Mouse (Mus musculus) limb, embryonic 11.5 days (tissue): ENCODE measurements around the gene B4galnt3. TPM values are rescaled to one million over a fixed set of nuclear protein-coding genes. Genes with fewer than 3 reads are reported as not detected.

Source experiments
- ATAC-seq: fragments of 200-750 bp; cut with Nextera tagmentation; 2 replicates; pipeline ENCODE4 v1.8.0; 2017; ENCODE audit warnings: low read depth; ENCODE audit not compliant: insufficient number of reproducible peaks, low FRiP score, low TSS enrichment
- DNase-seq: peaks from one replicate; pipeline ENCODE4 v3.0.0-alpha.2; 2015; ENCODE audit warnings: low spot score
- H3K27ac ChIP-seq: fragments of 300-500 bp; sonication (generic); replicated peaks from 2 replicates; pipeline ENCODE4 v1.5.1; 2014; ENCODE audit warnings: low read depth, mild to moderate bottlenecking, low read length
- H3K27me3 ChIP-seq: fragments of 300-500 bp; sonication (generic); 2 replicates; pipeline ENCODE4 v1.6.1; 2014; ENCODE audit warnings: mild to moderate bottlenecking, low read length, mixed read lengths; ENCODE audit not compliant: control insufficient read depth, insufficient read depth
- H3K36me3 ChIP-seq: fragments of 300-500 bp; sonication (generic); 2 replicates; pipeline ENCODE4 v1.6.1; 2014; ENCODE audit warnings: mild to moderate bottlenecking, low read length, moderate library complexity, mixed read lengths; ENCODE audit not compliant: control insufficient read depth, insufficient read depth
- H3K4me1 ChIP-seq: fragments of 300-500 bp; sonication (generic); 2 replicates; pipeline ENCODE4 v1.6.1; 2014; ENCODE audit warnings: low read length, mixed read lengths; ENCODE audit not compliant: control insufficient read depth, insufficient read depth
- H3K4me2 ChIP-seq: fragments of 300-500 bp; sonication (generic); 2 replicates; pipeline ENCODE4 v1.6.1; 2014; ENCODE audit warnings: low read depth, mild to moderate bottlenecking, moderate library complexity; ENCODE audit not compliant: severe bottlenecking
- H3K4me3 ChIP-seq: fragments of 300-500 bp; sonication (generic); 2 replicates; pipeline ENCODE4 v1.5.1; 2014; ENCODE audit warnings: low read depth, low read length
- H3K9ac ChIP-seq: fragments of 300-500 bp; sonication (generic); 2 replicates; pipeline ENCODE4 v1.6.1; 2014; ENCODE audit warnings: mild to moderate bottlenecking, low read length
- H3K9me3 ChIP-seq: fragments of 300-500 bp; sonication (generic); 2 replicates; pipeline ENCODE4 v1.6.1; 2016; ENCODE audit warnings: low read length; ENCODE audit not compliant: control insufficient read depth
- WGBS: fragments of 180-500 bp; shearing (Covaris S2); extraction: QIAGEN DNeasy Blood & Tissue Kit; methylation state at CpG from one replicate; pipeline ENCODE4 v1.1.7; 2014; 5-methylcytosine and 5-hydroxymethylcytosine counted together
- polyA plus RNA-seq: library from polyadenylated mRNA; unstranded; fragments of >200 nt; fragmentation: Nextera tagmentation; extraction: Ambion mirVana; gene quantifications from 2 replicates; pipeline ENCODE4 v1.2.1, GENCODE M21; 2014

The B4galnt3 gene
- polyA plus RNA-seq, 1 experiment from 2014 or later, result 0.19 TPM

DNA sequence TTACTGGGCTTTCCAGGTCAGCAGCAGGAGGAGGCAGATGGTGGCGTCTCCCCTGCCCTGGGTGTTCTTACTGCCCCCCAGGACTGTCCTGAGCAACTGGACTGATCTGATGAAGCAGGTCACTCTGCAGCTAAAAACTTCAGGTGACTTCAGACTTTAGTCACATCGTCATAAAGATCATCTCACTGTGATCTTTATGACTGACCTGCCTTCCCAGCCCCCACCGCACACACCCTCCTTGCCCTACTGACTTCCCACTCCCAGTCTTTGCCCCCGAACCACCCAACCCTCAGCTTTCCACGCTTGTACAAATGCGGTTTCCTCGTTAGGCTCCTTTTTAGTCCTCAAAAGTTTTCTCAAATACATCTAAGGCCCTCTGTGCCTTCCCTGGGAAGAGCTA is 67.3 kb downstream of the B4galnt3 start:
- Histone ChIP-seq H3K4me1 (no peaks in the 10 kb centered on the region), H3K27ac (no peak overlapping the region), H3K27me3 (no peaks in the 10 kb centered on the region), H3K4me2 (no peak overlapping the region), H3K9ac (no peak overlapping the region), H3K9me3 (no peaks in the 10 kb centered on the region), H3K4me3 (no peak overlapping the region), H3K36me3 (no peaks in the 10 kb centered on the region)
- WGBS, result 87% methylated on average over 7 of the region's 7 CpGs
- ATAC-seq, result no peak
- DNase-seq, result no peak

- no peaks in the 10 kb centered on the region for H3K4me1 ChIP-seq
- no peaks in the 10 kb centered on the region for H3K9me3 ChIP-seq
- WGBS, result 70% methylated on average over 6 of the region's 6 CpGs
- no peak overlapping the region for H3K4me2 ChIP-seq
- H3K27me3 ChIP-seq, result no peaks in the 10 kb centered on the region
- no peak overlapping the region for H3K4me3 ChIP-seq
- H3K27ac ChIP-seq, result no peak overlapping the region
- DNase-seq (no peak), ATAC-seq (no peak)
- H3K36me3 ChIP-seq, result no peaks in the 10 kb centered on the region
- no peak overlapping the region for H3K9ac ChIP-seq
Measured at GRCm38 (mm10) chr6:120225355-120225754, 69.0 kb downstream of the B4galnt3 start.

DNA sequence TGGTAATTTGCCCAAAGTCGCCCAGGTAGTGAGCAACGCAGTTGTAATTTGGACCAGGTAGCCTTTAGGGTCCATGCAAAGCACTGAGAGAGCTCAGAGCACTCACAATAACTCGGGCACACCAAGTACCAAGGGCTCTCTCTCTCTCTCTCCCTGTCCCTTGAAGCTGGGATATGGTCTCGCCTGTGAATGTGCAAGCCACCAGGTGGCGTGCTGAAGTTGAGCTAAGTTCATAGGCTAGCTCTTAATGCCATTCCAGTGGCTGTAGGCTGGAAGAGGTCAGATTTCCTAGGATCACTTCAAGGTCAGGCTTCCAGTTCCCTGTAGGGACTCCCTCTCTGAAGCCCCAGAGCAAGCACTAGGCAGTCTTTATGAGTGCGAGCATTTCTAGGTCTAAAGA is 71.7 kb downstream of the B4galnt3 start:
- H3K27me3 ChIP-seq, result no peaks in the 10 kb centered on the region
- H3K36me3 ChIP-seq, result no peaks in the 10 kb centered on the region
- H3K27ac ChIP-seq, result no peak overlapping the region
- H3K4me1 ChIP-seq, result no peaks in the 10 kb centered on the region
- peak; percentile 65 for DNase-seq
- no peak overlapping the region for H3K4me3 ChIP-seq
- no peak for ATAC-seq
- no peak overlapping the region for H3K4me2 ChIP-seq
- H3K9ac ChIP-seq, result no peak overlapping the region
- WGBS, result 34% methylated on average over 6 of the region's 6 CpGs
- no peaks in the 10 kb centered on the region for H3K9me3 ChIP-seq

DNA sequence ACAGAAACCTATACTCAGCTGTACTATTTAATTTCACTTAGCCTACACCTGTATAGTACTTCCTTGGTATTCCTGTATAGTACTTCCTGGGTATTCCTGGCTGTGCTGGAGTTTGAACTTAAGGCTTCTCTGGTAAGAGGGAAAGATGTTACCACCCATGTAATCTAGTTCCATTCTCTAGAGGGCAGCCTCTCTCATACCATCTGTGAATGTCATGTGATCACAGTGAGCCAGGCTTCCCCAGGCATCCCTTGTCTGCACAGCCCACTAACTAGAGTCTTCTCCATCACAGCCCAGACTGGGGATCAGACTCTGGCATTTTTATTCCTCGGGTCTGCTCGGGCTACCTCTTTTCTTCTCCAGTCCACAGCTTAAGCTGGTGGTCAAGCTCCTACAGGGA is 75.1 kb downstream of the B4galnt3 start:
- WGBS, result 80% methylated on average over 2 of the region's 2 CpGs
- H3K27ac ChIP-seq, result no peak overlapping the region
- H3K9ac ChIP-seq, result no peak overlapping the region
- ATAC-seq, result no peak
- H3K9me3 ChIP-seq, result no peaks in the 10 kb centered on the region
- no peak overlapping the region for H3K4me2 ChIP-seq
- H3K36me3 ChIP-seq, result no peaks in the 10 kb centered on the region
- no peaks in the 10 kb centered on the region for H3K4me1 ChIP-seq
- H3K4me3 ChIP-seq, result no peak overlapping the region
- H3K27me3 ChIP-seq, result no peaks in the 10 kb centered on the region
- no peak for DNase-seq

DNA sequence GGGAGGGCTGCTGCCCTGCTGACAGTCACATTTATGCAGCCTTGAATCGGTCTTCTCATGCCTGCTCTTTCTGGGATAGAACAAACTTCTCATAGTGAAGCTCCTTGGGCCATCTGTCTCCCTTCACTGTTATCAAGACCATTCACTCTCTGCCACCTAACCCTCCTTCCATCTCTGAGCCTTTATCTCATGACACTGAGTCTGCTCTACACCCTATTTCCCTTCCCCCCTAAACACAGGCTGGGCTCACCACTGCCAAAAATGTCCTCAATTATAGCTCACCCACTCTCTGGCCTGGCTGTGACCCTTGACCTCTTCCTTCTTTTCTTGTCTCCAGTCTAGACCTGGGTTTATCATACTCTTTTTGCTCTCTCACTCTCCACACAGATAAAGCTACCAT is 77.7 kb downstream of the B4galnt3 start:
- 79% methylated on average over 1 of the region's 1 CpGs for WGBS
- no peaks in the 10 kb centered on the region for H3K4me1 ChIP-seq
- H3K27me3 ChIP-seq, result no peaks in the 10 kb centered on the region
- no peak overlapping the region for H3K4me3 ChIP-seq
- DNase-seq (no peak), ATAC-seq (no peak)
- no peaks in the 10 kb centered on the region for H3K9me3 ChIP-seq
- no peak overlapping the region for H3K9ac ChIP-seq
- no peaks in the 10 kb centered on the region for H3K36me3 ChIP-seq
- no peak overlapping the region for H3K27ac ChIP-seq
- no peak overlapping the region for H3K4me2 ChIP-seq

- WGBS, result 82% methylated on average over 6 of the region's 6 CpGs
- no peak overlapping the region for H3K27ac ChIP-seq
- no peaks in the 10 kb centered on the region for H3K36me3 ChIP-seq
- no peak for ATAC-seq
- H3K4me2 ChIP-seq, result no peak overlapping the region
- no peak overlapping the region for H3K4me3 ChIP-seq
- H3K9me3 ChIP-seq, result no peaks in the 10 kb centered on the region
- no peak for DNase-seq
- no peaks in the 10 kb centered on the region for H3K4me1 ChIP-seq
- H3K27me3 ChIP-seq, result no peaks in the 10 kb centered on the region
- no peak overlapping the region for H3K9ac ChIP-seq
Measured at GRCm38 (mm10) chr6:120211536-120211935, 82.8 kb downstream of the B4galnt3 start.

- ATAC-seq (no peak), DNase-seq (no peak)
- Histone ChIP-seq H3K4me1 (peaks cover 5% of the 10 kb centered on the region; the same call in 1 of the 2 replicates), H3K4me3 (no peak overlapping the region), H3K27me3 (no peaks in the 10 kb centered on the region), H3K4me2 (no peak overlapping the region), H3K9me3 (no peaks in the 10 kb centered on the region), H3K27ac (no peak overlapping the region), H3K9ac (no peak overlapping the region), H3K36me3 (no peaks in the 10 kb centered on the region)
- WGBS, result 88% methylated on average over 5 of the region's 5 CpGs
Measured at GRCm38 (mm10) chr6:120206586-120206985, 87.8 kb downstream of the B4galnt3 start.

- Histone ChIP-seq H3K27ac (no peak overlapping the region), H3K4me1 (peaks cover 5% of the 10 kb centered on the region; the same call in 1 of the 2 replicates), H3K4me2 (no peak overlapping the region), H3K4me3 (no peak overlapping the region), H3K27me3 (no peaks in the 10 kb centered on the region), H3K9ac (no peak overlapping the region), H3K9me3 (no peaks in the 10 kb centered on the region), H3K36me3 (no peaks in the 10 kb centered on the region)
- DNase-seq, result no peak
- WGBS, result 72% methylated on average over 8 of the region's 8 CpGs
- ATAC-seq, result no peak
Measured at GRCm38 (mm10) chr6:120202406-120202805, 92.0 kb downstream of the B4galnt3 start.

DNA sequence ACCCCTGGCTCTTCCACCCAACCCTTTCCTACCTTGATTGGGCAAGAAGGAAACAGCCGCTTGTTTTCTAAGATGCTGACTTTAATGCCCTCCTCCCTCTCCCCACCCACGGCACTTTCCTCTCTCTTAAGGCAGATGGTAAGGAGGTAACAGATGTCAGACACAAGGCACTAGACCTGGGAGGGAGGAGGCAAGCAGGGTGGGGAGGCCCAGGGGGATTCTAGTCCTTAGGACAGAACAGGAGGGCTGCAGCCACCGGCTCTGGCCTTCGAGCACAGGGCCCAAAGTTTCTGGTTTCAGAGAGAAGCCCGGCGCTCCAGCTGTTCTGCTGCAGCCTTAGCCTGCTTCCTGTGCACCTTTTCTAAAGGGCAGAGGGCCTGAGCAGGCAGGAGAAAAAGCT is 92.4 kb downstream of the B4galnt3 start:
- DNase-seq (peak; percentile 32), ATAC-seq (no peak)
- WGBS, result 55% methylated on average over 6 of the region's 6 CpGs
- Histone ChIP-seq H3K4me1 (peaks cover 5% of the 10 kb centered on the region; the same call in 1 of the 2 replicates), H3K4me3 (no peak overlapping the region), H3K4me2 (no peak overlapping the region), H3K27me3 (no peaks in the 10 kb centered on the region), H3K36me3 (no peaks in the 10 kb centered on the region), H3K9me3 (no peaks in the 10 kb centered on the region), H3K9ac (no peak overlapping the region), H3K27ac (no peak overlapping the region)
